Mouse (Mus musculus) MN1 (cell line): ENCODE measurements around the gene Shisal2a.
"Not testable (repeated sequence)": the region's sequence is repeated elsewhere in the genome, so short reads cannot be mapped to it uniquely, and the experiment has no call there.

Source experiments
- DNase-seq: peaks from one replicate; pipeline ENCODE4 v3.0.0-alpha.2; 2016; ENCODE audit warnings: low spot score

Shisal2a gene

DNA sequence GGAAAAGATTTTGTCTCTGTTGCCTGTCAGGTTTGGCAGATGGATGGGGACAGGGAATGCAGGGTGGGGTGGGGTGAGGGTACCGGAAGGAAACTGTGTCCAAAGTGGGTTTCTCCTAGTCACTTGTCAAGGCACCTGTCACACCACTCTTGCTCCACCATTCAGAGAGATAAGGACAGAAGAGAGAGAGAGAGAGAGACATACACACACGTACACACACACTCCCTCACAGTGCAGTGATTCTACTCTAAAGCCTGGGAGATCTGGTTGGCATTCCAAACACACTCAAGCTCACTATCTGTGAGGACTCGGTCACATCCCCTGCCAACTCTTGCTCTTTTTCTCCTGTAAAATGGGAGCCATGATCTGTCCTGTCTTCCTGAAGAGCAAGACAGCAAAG lies 11.0 kb downstream of the Shisal2a start:
- no peak for DNase-seq

DNA sequence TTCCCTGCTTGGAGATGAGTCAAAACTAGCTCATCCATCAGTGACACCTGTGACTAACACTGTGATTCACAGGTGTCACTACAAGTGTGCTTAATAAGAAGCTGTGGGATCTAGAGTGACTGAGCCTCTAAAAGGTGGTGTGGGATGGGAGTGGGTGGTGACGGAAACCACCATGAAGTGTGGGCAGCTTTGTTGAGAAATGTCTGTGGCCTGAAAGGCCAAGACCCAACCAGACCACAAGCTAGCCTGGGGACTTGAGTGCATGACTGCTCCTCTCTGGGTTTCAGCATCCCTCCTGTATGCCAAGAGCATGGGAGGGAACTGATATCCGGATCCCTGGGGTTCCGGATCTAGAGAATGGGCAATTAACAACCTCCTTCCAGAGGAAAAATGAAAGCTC lies 11.7 kb downstream of the Shisal2a start:
- no peak for DNase-seq

DNA sequence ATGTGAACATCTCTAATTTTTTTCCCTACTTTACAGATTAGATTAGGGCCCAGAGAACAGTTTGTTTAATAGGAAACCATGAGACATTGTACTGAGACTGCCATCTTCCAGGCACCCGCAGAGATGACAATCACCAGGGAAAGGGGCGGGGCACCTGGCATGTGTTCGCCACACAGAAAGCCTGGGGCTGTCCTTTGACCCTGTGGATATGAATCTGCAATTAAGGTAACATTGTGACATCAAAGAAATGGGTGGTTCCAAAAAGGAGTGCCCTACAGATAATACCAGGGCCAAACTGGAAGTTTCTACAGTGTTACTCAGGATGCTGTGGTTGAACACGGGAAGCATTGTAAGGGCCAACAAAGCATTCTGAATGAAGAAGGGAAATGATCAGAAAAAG lies 12.7 kb downstream of the Shisal2a start:
- DNase-seq: no peak

DNA sequence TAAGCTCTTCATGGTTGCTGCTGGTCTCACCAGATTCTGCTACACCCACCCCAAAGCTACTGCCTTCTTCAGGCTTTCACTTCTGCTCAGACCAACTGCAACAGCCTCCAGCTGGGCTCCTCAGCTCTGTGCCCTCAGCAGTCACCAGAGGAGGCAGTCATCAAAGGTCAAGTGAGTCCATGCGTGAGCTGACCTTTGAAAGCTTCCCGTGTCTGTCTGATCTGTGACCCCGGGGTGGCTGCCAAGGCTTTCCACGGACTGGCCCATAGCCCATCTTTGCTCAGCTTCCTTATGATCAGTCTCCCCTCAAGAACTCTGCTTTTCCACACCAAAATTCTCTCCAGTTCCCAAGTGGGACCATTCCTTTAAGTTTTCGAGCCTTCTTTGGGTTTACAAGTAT lies 13.9 kb downstream of the Shisal2a start:
- no peak for DNase-seq

DNA sequence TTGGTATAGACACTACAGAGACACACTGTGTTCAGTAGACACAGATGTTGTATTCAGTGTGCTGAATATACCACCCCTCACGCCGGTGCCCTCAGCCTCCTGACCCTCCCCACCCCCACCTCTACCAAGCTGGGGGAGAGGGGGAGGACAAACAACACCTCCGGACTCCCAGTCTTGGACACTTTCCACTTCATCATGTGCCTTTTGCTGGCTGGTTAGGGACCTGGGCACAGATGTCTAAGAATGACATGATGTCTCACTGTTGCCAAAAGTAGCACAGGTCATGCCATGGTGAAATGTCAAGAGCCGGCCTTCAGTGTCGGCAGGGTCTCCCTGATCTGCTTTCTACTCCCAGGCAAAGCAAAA lies 19.1 kb downstream of the Shisal2a start:
- DNase-seq: no peak

DNA sequence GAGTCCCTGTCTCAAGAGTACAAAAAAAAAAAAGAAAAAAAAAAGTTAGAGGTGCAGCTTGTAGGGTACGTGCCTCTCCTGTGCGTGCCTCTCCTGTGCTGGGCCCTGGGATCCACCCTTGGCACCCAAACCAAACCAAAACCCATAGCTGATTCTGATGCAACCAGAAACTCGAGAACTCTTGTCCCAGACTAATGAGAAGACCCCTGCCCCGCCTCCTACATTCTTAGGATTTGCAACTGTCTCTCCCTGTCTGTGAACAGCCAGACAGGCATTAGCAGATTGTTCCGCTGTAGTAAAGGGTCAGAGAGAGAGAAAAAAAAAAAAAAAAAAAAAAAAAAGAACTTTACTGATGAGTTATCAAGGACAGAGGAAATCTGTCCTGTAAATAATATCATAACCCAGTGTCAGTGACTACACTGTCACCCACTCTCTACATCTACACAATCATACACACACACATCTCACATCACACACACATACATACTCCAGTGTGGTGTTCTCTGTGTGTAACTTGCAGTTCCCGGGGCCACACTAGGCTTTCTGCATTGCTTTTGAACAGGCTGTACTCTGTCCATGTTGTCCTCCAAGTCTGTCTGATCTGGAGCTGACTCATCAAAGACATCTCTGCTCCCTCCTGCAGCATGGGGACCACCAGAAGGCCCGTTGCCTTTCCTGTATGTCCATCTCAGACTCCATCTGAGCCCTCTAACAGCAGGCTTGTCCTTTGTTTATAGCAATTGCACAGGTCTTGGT lies 19.6 kb downstream of the Shisal2a start:
- DNase-seq: no peak

DNA sequence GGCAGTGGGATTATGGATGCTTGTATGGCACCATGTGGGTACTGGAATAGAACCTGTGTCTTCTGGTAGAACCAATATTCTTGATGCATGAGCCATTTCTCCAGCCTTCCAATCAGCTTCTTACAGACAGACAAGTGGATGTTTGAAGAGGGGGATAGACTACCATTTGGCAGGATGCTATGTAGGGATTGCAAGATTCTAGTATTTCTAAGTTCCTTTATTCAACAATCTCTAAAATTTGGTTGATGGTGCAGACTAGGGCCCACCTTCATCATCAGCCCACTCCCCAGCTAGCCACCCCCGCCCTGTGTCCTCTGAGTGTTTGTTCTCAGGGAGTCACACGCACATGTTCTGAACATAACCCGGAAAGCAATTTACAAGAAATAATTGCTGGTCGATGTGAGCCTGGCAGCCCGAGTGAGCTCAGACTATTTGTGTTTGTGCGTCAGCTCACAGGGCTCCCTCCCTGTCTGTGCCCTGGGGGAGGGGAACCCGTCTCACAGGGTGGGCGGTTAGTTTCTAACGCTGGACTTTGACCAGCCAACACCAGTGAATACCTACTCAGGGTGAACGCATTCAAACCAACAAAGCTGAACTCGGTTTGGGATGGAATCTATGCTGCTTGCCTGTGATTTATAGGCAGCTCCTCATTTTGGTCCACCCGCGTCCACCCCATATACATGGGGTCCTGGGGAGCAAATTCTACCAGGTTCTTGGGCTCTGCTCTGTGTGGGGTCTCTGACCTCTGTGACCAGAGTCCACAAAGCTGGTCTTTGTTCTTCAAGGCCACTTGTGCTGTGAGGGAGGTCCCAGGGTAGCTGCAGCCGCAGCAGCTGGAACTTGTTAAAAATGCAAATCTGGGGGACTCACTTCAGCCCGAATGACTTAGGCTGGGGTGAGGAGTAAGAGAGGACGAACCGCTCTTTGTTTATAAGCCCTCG lies 20.6 kb downstream of the Shisal2a start:
- no peak for DNase-seq

DNA sequence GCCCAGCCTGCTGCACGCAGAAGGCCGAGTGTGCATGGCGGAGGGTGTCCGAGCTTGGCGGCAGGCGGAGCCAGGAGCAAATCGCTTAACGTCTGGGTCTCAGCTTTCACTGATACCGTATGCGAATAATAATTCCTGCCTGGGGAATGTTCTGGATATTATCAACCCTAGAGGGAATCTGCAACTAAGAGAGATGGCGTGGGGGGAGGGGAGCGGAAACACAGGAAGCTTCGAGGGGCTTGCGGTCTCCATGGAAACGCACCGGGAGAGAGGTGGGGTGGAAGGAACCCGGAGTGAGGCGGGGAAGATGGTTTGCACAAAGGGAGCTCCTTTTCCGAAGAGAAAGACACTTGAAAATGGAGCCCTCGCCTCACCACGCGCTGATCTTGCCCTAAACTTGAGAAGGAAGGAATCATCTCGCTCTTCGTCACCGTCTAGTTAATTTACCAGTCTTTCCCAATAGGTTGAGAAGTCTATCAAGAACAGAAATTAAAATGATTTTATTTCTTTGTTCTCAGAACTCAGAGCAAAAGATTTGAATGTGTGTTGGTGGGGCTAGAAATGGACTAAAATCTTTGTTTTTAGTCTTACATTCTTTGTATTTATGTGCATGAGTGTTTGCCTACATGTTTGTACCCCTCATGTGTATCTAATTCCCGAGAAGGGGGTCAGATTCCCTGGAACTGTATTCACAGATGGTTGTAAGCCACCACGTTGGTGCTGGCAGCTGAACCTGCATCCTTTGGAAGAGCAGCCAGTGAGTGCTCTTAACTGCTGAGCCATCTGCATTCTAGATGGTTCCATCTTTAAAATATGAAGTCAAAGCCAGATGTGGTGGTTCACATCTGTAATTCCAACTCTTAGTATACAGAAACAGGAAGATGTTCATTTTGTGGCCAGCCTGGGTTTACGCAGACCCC lies 22.8 kb downstream of the Shisal2a start:
- DNase-seq: no peak

DNA sequence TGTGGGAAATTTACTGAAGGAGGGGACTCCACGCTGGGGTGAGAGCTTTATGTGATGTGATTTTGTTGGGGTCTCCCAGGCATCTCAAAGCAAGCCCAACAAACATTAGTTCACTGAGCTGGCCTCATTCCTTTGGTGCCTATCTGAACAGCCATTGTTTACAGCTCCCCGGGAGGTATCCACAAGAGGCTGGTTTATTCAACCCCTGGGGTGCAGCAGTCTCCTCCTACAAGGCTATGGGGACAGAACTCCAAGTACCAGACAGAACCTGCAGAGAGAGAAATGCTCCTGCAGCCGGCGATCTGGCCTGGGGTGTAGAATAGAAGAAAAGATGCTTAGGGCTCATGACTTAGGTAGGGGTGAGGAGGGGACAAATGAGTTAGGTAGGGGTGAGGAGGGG lies 24.7 kb downstream of the Shisal2a start:
- DNase-seq: no peak

DNA sequence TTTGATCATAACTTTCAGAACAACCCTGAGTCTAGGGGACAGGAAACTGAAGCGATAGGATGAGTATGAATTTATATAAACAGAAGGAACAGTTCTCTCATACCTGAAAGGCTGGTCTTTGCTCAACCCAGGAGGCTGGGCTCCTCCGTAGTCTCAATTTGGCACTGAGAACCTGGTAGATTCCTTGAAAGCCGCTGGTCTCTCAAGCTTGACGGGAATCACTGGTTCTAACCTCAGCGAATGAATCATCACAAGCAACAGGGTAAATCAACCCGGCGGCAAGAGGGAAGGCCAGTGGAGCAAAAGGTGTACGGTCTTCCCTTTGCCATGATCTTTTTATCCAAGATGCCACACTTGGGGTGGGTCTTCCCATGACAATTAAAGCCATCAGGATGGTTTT lies 25.7 kb downstream of the Shisal2a start:
- no peak for DNase-seq

- not testable (repeated sequence) for DNase-seq
Measured at GRCm38 (mm10) chr4:108353591-108353990, 29.6 kb downstream of the Shisal2a start.

- peak; percentile 87 for DNase-seq
Measured at GRCm38 (mm10) chr4:108350819-108351218, 32.3 kb downstream of the Shisal2a start.

- peak; percentile 78 for DNase-seq
Measured at GRCm38 (mm10) chr4:108349836-108350547, 33.2 kb downstream of the Shisal2a start.

DNA sequence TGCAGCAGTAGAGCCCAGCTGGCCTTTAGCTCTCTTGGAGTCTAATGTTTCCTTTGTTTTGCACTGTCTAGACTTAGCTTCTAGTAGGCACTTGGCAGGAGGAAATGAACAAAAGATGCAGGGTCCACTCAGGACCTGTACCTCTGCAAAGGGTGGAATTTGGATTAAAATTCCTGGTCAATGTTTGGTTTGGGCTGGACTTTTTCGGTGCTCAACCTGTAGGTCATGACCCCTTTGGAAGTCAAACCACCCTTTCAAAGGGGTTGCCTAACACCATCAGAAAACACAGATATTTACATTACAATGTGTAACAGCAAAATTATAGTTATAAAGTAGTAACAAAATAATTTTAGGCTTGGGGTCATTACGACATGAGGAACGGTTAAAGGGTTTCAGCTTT lies 34.1 kb downstream of the Shisal2a start:
- no peak for DNase-seq

GRCm38 (mm10) chr4:108348256-108348875 lies 34.8 kb downstream of the Shisal2a start:
- no peak for DNase-seq

DNA sequence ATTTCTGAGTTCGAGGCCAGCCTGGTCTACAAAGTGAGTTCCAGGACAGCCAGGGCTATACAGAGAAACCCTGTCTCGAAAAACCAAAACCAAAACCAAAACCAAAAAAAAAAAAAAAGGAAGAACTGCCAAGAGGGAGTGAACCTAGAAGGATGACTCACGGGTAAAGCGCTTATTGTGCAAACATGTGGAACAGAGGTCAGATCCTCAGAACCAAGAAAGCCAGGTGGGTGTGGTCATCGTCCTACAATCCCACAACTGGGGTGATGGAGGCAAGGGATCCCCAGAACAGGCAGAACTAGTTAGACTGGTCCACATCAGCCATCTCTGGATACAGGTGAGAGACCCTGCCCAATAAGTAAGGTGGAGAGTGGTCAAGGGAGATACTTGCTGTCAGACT lies 36.0 kb downstream of the Shisal2a start:
- DNase-seq: no peak

- DNase-seq: no peak
Measured at GRCm38 (mm10) chr4:108345826-108346225, 37.3 kb downstream of the Shisal2a start.

GRCm38 (mm10) chr4:108344631-108345083 lies 38.5 kb downstream of the Shisal2a start:
- DNase-seq: no peak

GRCm38 (mm10) chr4:108339277-108339690 lies 43.9 kb downstream of the Shisal2a start:
- DNase-seq: peak; percentile 59

DNA sequence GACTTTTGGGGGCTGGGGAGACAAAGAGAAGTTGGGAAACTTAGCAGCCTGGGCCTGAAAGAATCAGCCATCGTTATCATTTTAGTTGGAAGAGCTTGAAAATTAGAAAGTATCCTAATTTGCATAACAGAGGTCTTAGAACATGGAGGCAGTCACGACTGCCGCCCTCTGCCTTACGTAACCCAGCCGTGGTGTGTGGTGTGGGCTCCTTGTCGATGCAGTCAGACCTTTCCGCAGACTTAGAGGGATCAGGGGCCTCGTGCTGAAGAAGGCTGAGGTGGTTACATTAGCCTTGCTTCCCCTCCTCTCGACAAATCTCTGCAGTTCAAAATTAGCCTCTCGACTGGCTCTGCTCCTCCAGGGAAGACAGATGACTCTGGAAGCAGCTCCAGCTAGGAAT lies 44.3 kb downstream of the Shisal2a start:
- no peak for DNase-seq

- DNase-seq: peak; percentile 62
Measured at GRCm38 (mm10) chr4:108338321-108338733, 44.8 kb downstream of the Shisal2a start.
